Mouse (Mus musculus) monocyte, adult 5-6 weeks (primary cell): ENCODE measurements around the gene Sytl3. TPM values are rescaled to one million over a fixed set of nuclear protein-coding genes. Genes with fewer than 3 reads are reported as not detected.
"Not testable (repeated sequence)": the region's sequence is repeated elsewhere in the genome, so short reads cannot be mapped to it uniquely, and the experiment has no call there.

Experiments
- ATAC-seq: fragments of 153-309, 156-312 bp; replicated peaks from 2 replicates; pipeline ENCODE4 v1.8.0; 2017; ENCODE audit warnings: mild to moderate bottlenecking; ENCODE audit not compliant: low TSS enrichment, insufficient number of reproducible peaks, severe bottlenecking, poor library complexity, low FRiP score
- total RNA-seq: library from RNA; stranded (forward); fragments of 200-1000, 200-491, 200-594 nt; gene quantifications from 3 replicates; pipeline ENCODE4 v1.2.3, GENCODE M21; 2017

The Sytl3 gene
- total RNA-seq = 92.4 to 237 TPM (median 127 TPM) in 3 replicates

- ATAC-seq = not testable (repeated sequence)
These were observed at the start of gene Sytl3 for GRCm38 (mm10) chr17:6658801-6659200. TSS of gene Sytl3 (plus strand) at chr17:6659093.

GRCm38 (mm10) chr17:6613524-6613923, 45.4 kb upstream of the Sytl3 start:
- ATAC-seq = not testable (repeated sequence)

GRCm38 (mm10) chr17:6614316-6614715, 44.6 kb upstream of the Sytl3 start:
- not testable (repeated sequence) for ATAC-seq

GRCm38 (mm10) chr17:6616731-6617130, 42.2 kb upstream of the Sytl3 start:
- not testable (repeated sequence) for ATAC-seq

GRCm38 (mm10) chr17:6617689-6618400, 41.0 kb upstream of the Sytl3 start:
- ATAC-seq = not testable (repeated sequence)

- not testable (repeated sequence) for ATAC-seq
These were observed 39.6 kb upstream of the Sytl3 start for GRCm38 (mm10) chr17:6619271-6619670.

GRCm38 (mm10) chr17:6620035-6620434, 38.9 kb upstream of the Sytl3 start:
- not testable (repeated sequence) for ATAC-seq

- not testable (repeated sequence) for ATAC-seq
These were observed 38.0 kb upstream of the Sytl3 start for GRCm38 (mm10) chr17:6620730-6621451.

GRCm38 (mm10) chr17:6621976-6622375, 36.9 kb upstream of the Sytl3 start:
- not testable (repeated sequence) for ATAC-seq

GRCm38 (mm10) chr17:6624926-6625558, 33.9 kb upstream of the Sytl3 start:
- ATAC-seq = not testable (repeated sequence)

- not testable (repeated sequence) for ATAC-seq
These were observed 28.5 kb upstream of the Sytl3 start for GRCm38 (mm10) chr17:6630398-6630797.

- not testable (repeated sequence) for ATAC-seq
These were observed 26.0 kb upstream of the Sytl3 start for GRCm38 (mm10) chr17:6632850-6633249.

GRCm38 (mm10) chr17:6635781-6636180, 23.1 kb upstream of the Sytl3 start:
- ATAC-seq = not testable (repeated sequence)

GRCm38 (mm10) chr17:6636861-6637260, 22.0 kb upstream of the Sytl3 start:
- no peak for ATAC-seq

GRCm38 (mm10) chr17:6637434-6637833, 21.5 kb upstream of the Sytl3 start:
- ATAC-seq = not testable (repeated sequence)

- ATAC-seq = not testable (repeated sequence)
These were observed 20.4 kb upstream of the Sytl3 start for GRCm38 (mm10) chr17:6638444-6638843.

- not testable (repeated sequence) for ATAC-seq
These were observed 19.4 kb upstream of the Sytl3 start for GRCm38 (mm10) chr17:6639486-6639885.

GRCm38 (mm10) chr17:6640044-6640637, 18.8 kb upstream of the Sytl3 start:
- not testable (repeated sequence) for ATAC-seq
